Mouse (Mus musculus) limb, embryonic 13.5 days (tissue): ENCODE data around the gene Fam167b. TPM values are rescaled to one million over a fixed set of nuclear protein-coding genes. Genes with fewer than 3 reads are reported as not detected.

ENCODE experiments used
- ATAC-seq: fragments of 200-750 bp; cut with Nextera tagmentation; 2 replicates; pipeline ENCODE4 v1.8.0; 2017; ENCODE audit warnings: low read depth, moderate number of reproducible peaks, moderate TSS enrichment; ENCODE audit not compliant: low FRiP score
- H3K27ac ChIP-seq: fragments of 300-500 bp; sonication (generic); 2 replicates; pipeline ENCODE4 v1.5.1; 2015; ENCODE audit warnings: inconsistent platforms, mild to moderate bottlenecking, moderate library complexity
- H3K27me3 ChIP-seq: fragments of 300-500 bp; sonication (generic); 2 replicates; pipeline ENCODE4 v1.6.1; 2015; ENCODE audit warnings: mild to moderate bottlenecking, inconsistent platforms
- H3K36me3 ChIP-seq: fragments of 300-500 bp; sonication (generic); 2 replicates; pipeline ENCODE4 v1.6.1; 2015; ENCODE audit warnings: inconsistent platforms, mild to moderate bottlenecking, moderate library complexity
- H3K4me1 ChIP-seq: fragments of 300-500 bp; sonication (generic); 2 replicates; pipeline ENCODE4 v1.6.1; 2015; ENCODE audit warnings: inconsistent platforms
- H3K4me2 ChIP-seq: fragments of 300-500 bp; sonication (generic); replicated peaks from 2 replicates; pipeline ENCODE4 v1.6.1; 2015; ENCODE audit warnings: inconsistent platforms, mild to moderate bottlenecking, moderate library complexity
- H3K4me3 ChIP-seq: fragments of 300-500 bp; sonication (generic); 2 replicates; pipeline ENCODE4 v1.5.1; 2015; ENCODE audit warnings: moderate library complexity, mild to moderate bottlenecking, inconsistent platforms
- H3K9ac ChIP-seq: fragments of 300-500 bp; sonication (generic); 2 replicates; pipeline ENCODE4 v1.6.1; 2015; ENCODE audit warnings: mild to moderate bottlenecking, inconsistent platforms
- H3K9me3 ChIP-seq: fragments of 300-500 bp; sonication (generic); 2 replicates; pipeline ENCODE4 v1.6.1; 2016; ENCODE audit warnings: inconsistent platforms
- WGBS: fragments of 180-500 bp; shearing (Covaris S2); methylation state at CpG from one replicate; pipeline ENCODE4 v1.1.7; 2015; 5-methylcytosine and 5-hydroxymethylcytosine counted together
- polyA plus RNA-seq: library from polyadenylated mRNA; unstranded; fragments of >200 nt; fragmentation: Nextera tagmentation; extraction: Ambion mirVana; gene quantifications from 2 replicates; pipeline ENCODE4 v1.2.1, GENCODE M21; 2015

Gene Fam167b
- polyA plus RNA-seq: 4.5 and 5.1 TPM in 2 replicates

- Histone ChIP-seq H3K9ac (no peak within 1 kb of the TSS), H3K36me3 (no peaks in the 10 kb centered on the region), H3K27me3 (no peaks in the 10 kb centered on the region), H3K4me2 (no peak within 1 kb of the TSS; the same call in 1 of the 2 replicates), H3K27ac (no peak within 1 kb of the TSS), H3K4me3 (no peak within 1 kb of the TSS), H3K9me3 (no peaks in the 10 kb centered on the region), H3K4me1 (peaks cover 8% of the 10 kb centered on the region)
- ATAC-seq: no peak
- WGBS: 89% methylated on average over 5 of the region's 5 CpGs
Observed at GRCm38 (mm10) chr4:129578466-129578865, at the start of gene Fam167b. Fam167b (minus strand) TSS chr4:129578549.

- Histone ChIP-seq H3K36me3 (peaks cover 50% of the 10 kb centered on the region), H3K4me1 (peaks cover 34% of the 10 kb centered on the region), H3K4me2 (no peak overlapping the region), H3K27me3 (no peaks in the 10 kb centered on the region), H3K9ac (no peak overlapping the region), H3K27ac (no peak overlapping the region), H3K4me3 (no peak overlapping the region), H3K9me3 (no peaks in the 10 kb centered on the region)
- ATAC-seq: no peak
- 75% methylated on average over 6 of the region's 6 CpGs for WGBS
Observed at GRCm38 (mm10) chr4:129626035-129626434, 47.7 kb upstream of the Fam167b start.

GRCm38 (mm10) chr4:129625496-129625895, 47.1 kb upstream of the Fam167b start:
- Histone ChIP-seq H3K36me3 (peaks cover 44% of the 10 kb centered on the region), H3K4me2 (peak overlapping the region; percentile 86), H3K27ac (no peak overlapping the region), H3K27me3 (no peaks in the 10 kb centered on the region), H3K9me3 (no peaks in the 10 kb centered on the region), H3K9ac (no peak overlapping the region), H3K4me1 (peaks cover 34% of the 10 kb centered on the region), H3K4me3 (no peak overlapping the region)
- ATAC-seq: no peak
- WGBS: 37% methylated on average over 4 of the region's 4 CpGs

- Histone ChIP-seq H3K9ac (peak overlapping the region; percentile 78), H3K9me3 (no peaks in the 10 kb centered on the region), H3K27me3 (no peaks in the 10 kb centered on the region), H3K36me3 (peaks cover 39% of the 10 kb centered on the region), H3K27ac (peak overlapping the region; percentile 80), H3K4me2 (peak overlapping the region; percentile 86), H3K4me3 (peak overlapping the region; percentile 63), H3K4me1 (peaks cover 34% of the 10 kb centered on the region)
- 3% methylated on average over 6 of the region's 6 CpGs for WGBS
- no peak; the same call in 1 of the 2 replicates for ATAC-seq
Observed at GRCm38 (mm10) chr4:129625029-129625370, 46.7 kb upstream of the Fam167b start.

- Histone ChIP-seq H3K27me3 (no peaks in the 10 kb centered on the region), H3K27ac (peak overlapping the region; percentile 80)
- 1% methylated on average over 18 of the region's 18 CpGs for WGBS
Observed at GRCm38 (mm10) chr4:129624281-129625028, 46.1 kb upstream of the Fam167b start.

GRCm38 (mm10) chr4:129623681-129624091, 45.3 kb upstream of the Fam167b start, which contains the start of gene Ccdc28b:
Ccdc28b (minus strand) TSS chr4:129623947.
- H3K9me3 ChIP-seq: no peaks in the 10 kb centered on the region
- 1% methylated on average over 10 of the region's 10 CpGs for WGBS
- H3K4me2 ChIP-seq: peak within 1 kb of the TSS; percentile 86
- peaks cover 34% of the 10 kb centered on the region for H3K4me1 ChIP-seq
- no peak for ATAC-seq
- H3K4me3 ChIP-seq: peak within 1 kb of the TSS; percentile 63
- H3K36me3 ChIP-seq: peaks cover 27% of the 10 kb centered on the region
- H3K27me3 ChIP-seq: no peaks in the 10 kb centered on the region
- H3K9ac ChIP-seq: peak within 1 kb of the TSS; percentile 78
- peak within 1 kb of the TSS; percentile 80 for H3K27ac ChIP-seq

More at GRCm38 (mm10) chr4:129624281-129625028, 46.1 kb upstream of the Fam167b start:
- Histone ChIP-seq H3K9ac (peak overlapping the region; percentile 78), H3K4me1 (peaks cover 34% of the 10 kb centered on the region), H3K36me3 (peaks cover 34% of the 10 kb centered on the region), H3K4me2 (peak overlapping the region; percentile 86), H3K4me3 (peak overlapping the region; percentile 63), H3K9me3 (no peaks in the 10 kb centered on the region)
- ATAC-seq: peak; percentile 89

GRCm38 (mm10) chr4:129622803-129623535, 44.6 kb upstream of the Fam167b start:
- Histone ChIP-seq H3K27ac (peak overlapping the region; percentile 80; the same call in 1 of the 2 replicates), H3K36me3 (peaks cover 20% of the 10 kb centered on the region), H3K9me3 (no peaks in the 10 kb centered on the region), H3K4me3 (peak overlapping the region; percentile 63), H3K4me2 (peak overlapping the region; percentile 86), H3K4me1 (peaks cover 40% of the 10 kb centered on the region), H3K27me3 (no peaks in the 10 kb centered on the region), H3K9ac (peak overlapping the region; percentile 78)
- WGBS: 22% methylated on average over 8 of the region's 8 CpGs
- no peak for ATAC-seq

- peak overlapping the region; percentile 86 for H3K4me2 ChIP-seq
- H3K36me3 ChIP-seq: peaks cover 14% of the 10 kb centered on the region
- no peak for ATAC-seq
- H3K4me1 ChIP-seq: peaks cover 42% of the 10 kb centered on the region
- H3K9ac ChIP-seq: peak overlapping the region; percentile 31; the same call in 1 of the 2 replicates
- no peaks in the 10 kb centered on the region for H3K9me3 ChIP-seq
- H3K4me3 ChIP-seq: peak overlapping the region; percentile 63
- H3K27me3 ChIP-seq: no peaks in the 10 kb centered on the region
- H3K27ac ChIP-seq: no peak overlapping the region
- WGBS: 80% methylated on average over 11 of the region's 11 CpGs
Observed at GRCm38 (mm10) chr4:129622120-129622802, 43.9 kb upstream of the Fam167b start.

GRCm38 (mm10) chr4:129621283-129621841, 43.0 kb upstream of the Fam167b start:
- Histone ChIP-seq H3K27me3 (no peaks in the 10 kb centered on the region), H3K36me3 (peaks cover 14% of the 10 kb centered on the region), H3K4me3 (no peak overlapping the region), H3K4me2 (0 out of 2 replicates have a peak overlapping the region, but pooled peaks have one; percentile 1), H3K4me1 (peaks cover 42% of the 10 kb centered on the region), H3K27ac (no peak overlapping the region), H3K9ac (peak overlapping the region; percentile 27; the same call in 1 of the 2 replicates), H3K9me3 (no peaks in the 10 kb centered on the region)
- WGBS: 77% methylated on average over 8 of the region's 8 CpGs
- ATAC-seq: no peak

- Histone ChIP-seq H3K4me1 (peaks cover 38% of the 10 kb centered on the region), H3K36me3 (peaks cover 18% of the 10 kb centered on the region), H3K27me3 (no peaks in the 10 kb centered on the region), H3K4me2 (0 out of 2 replicates have a peak overlapping the region, but pooled peaks have one; percentile 1), H3K9me3 (no peaks in the 10 kb centered on the region), H3K4me3 (no peak overlapping the region), H3K27ac (no peak overlapping the region), H3K9ac (peak overlapping the region; percentile 27; the same call in 1 of the 2 replicates)
- no peak for ATAC-seq
- 81% methylated on average over 11 of the region's 11 CpGs for WGBS
Observed at GRCm38 (mm10) chr4:129620419-129621282, 42.3 kb upstream of the Fam167b start.
